Mouse (Mus musculus): Measurements from ENCODE around the gene Rap1a.

DNA sequence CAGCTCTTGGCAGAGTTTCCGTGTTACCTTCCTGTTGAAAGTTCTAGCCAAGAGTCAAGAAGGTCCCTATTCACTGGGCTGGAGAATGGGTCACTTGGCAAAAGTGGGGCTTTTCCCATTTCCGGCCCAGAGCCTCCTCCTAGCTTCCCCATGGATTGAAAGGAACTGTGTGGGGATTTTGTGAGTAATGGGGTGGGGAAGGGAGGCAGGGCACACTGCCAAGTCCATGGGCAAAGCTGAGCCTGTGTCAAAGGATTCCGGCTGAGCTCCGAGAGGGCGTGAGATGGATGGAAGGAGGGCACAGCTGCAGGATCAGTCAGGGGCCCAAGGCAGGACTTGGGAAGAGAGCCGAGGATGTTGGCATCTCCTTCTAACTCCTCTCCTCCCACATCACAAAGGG lies 90.9 kb downstream of the Rap1a start:
- TF ChIP-seq POLR2A (IDR thresholded peaks at IDR 0.05; ENCODE audit: control insufficient read depth, extremely low read depth, insufficient read depth, low read length, poor library complexity), result no peak
- no peak for TF ChIP-seq CTCF (IDR thresholded peaks at IDR 0.05; ENCODE audit: borderline replicate concordance, control insufficient read depth, extremely low read depth, insufficient read depth, low read length, poor library complexity)

All from thymus, adult 2 months (tissue).